ENCODE assay signal across 8 mouse cellular contexts in genomic region chr10:37138311-37138731, GRCm38 (mm10). TPM values are rescaled to one million over a fixed set of nuclear protein-coding genes. Genes with fewer than 3 reads are reported as not detected.
A peak's percentile ranks its signal among the peaks of the same experiment; 100 is the strongest.
DNase-seq lines count a peak whose midpoint lies in the region; ATAC-seq and TF ChIP-seq lines count a peak whose summit lies in the region.

No protein-coding gene starts in this region.

- no peaks in the 10 kb centered on the region for H3K9me3 ChIP-seq in megakaryocyte, embryonic 14.5 days
- no peaks in the 10 kb centered on the region for H3K9me3 ChIP-seq in kidney, embryonic 15.5 days (replicated peaks)
- H3K9me3 ChIP-seq in neural tube, embryonic 12.5 days, result no peaks in the 10 kb centered on the region

- ATAC-seq in megakaryocyte, adult 5-6 weeks (ENCODE audit: poor library complexity, severe bottlenecking), result no peak
- no peak for ATAC-seq in kidney, embryonic 15.5 days (replicated peaks; ENCODE audit: low FRiP score)
- 0 out of 2 replicates have a peak, but pooled peaks have one; percentile 4 for ATAC-seq in neural tube, embryonic 12.5 days (ENCODE audit: low FRiP score, low read depth)

- H3K9ac ChIP-seq in heart, adult 2 months (ENCODE audit: low read depth, low read length), result peak overlapping the region; percentile 77
- H3K9ac ChIP-seq in kidney, embryonic 15.5 days, result peak overlapping the region; percentile 92
- H3K9ac ChIP-seq in liver, adult 2 months (ENCODE audit: low read depth, low read length), result peak overlapping the region; percentile 78
- peak overlapping the region; percentile 100 for H3K9ac ChIP-seq in neural tube, embryonic 12.5 days

- TF ChIP-seq EP300 in heart, adult 2 months (IDR thresholded peaks at IDR 0.05; ENCODE audit: insufficient read depth, low read depth, low read length), result no peak

- under 1% methylated on average over 26 of the region's 26 CpGs for WGBS in heart, adult 2 months
- under 1% methylated on average over 26 of the region's 26 CpGs for WGBS in kidney, embryonic 15.5 days
- under 1% methylated on average over 26 of the region's 26 CpGs for WGBS in liver, adult 2 months
- under 1% methylated on average over 26 of the region's 26 CpGs for WGBS in neural tube, embryonic 12.5 days

- H3K4me1 ChIP-seq in megakaryocyte, embryonic 14.5 days, result peaks cover 48% of the 10 kb centered on the region
- peaks cover 6% of the 10 kb centered on the region for H3K4me1 ChIP-seq in heart, adult 2 months (ENCODE audit: control insufficient read depth, insufficient read depth, low read length)
- H3K4me1 ChIP-seq in kidney, embryonic 15.5 days, result peaks cover 12% of the 10 kb centered on the region
- H3K4me1 ChIP-seq in liver, adult 2 months (ENCODE audit: control insufficient read depth, insufficient read depth, low read length), result peaks cover 4% of the 10 kb centered on the region
- peaks cover 12% of the 10 kb centered on the region; the same call in 1 of the 2 replicates for H3K4me1 ChIP-seq in neural tube, embryonic 12.5 days

- H3K79me2 ChIP-seq in heart, adult 2 months (replicated peaks; ENCODE audit: control insufficient read depth, insufficient read depth, low read length), result no peaks in the 10 kb centered on the region; the same call in 1 of the 2 replicates
- H3K79me2 ChIP-seq in liver, adult 2 months (ENCODE audit: control insufficient read depth, insufficient read depth, low read length), result no peaks in the 10 kb centered on the region

- peak; percentile 72 to 78 for DNase-seq in cerebellum, postnatal 10 days
- peak; percentile 51 to 72 for DNase-seq in heart, adult 2 months
- DNase-seq in liver, adult 2 months (ENCODE audit: extremely low read depth, low read depth, low spot score), result no peak
- peak; percentile 59 for DNase-seq in thymus, postnatal 14 days

- H3K27ac ChIP-seq in heart, adult 2 months, result peak overlapping the region; percentile 98
- peak overlapping the region; percentile 99 for H3K27ac ChIP-seq in kidney, embryonic 15.5 days
- H3K27ac ChIP-seq in liver, adult 2 months (replicated peaks; ENCODE audit: insufficient read depth, low read depth, low read length), result peak overlapping the region; percentile 69
- peak overlapping the region; percentile 97 for H3K27ac ChIP-seq in neural tube, embryonic 12.5 days

- no peaks in the 10 kb centered on the region for H3K36me3 ChIP-seq in megakaryocyte, embryonic 14.5 days (replicated peaks; ENCODE audit: low read length)
- H3K36me3 ChIP-seq in heart, adult 2 months (ENCODE audit: control insufficient read depth, insufficient read depth, low read length), result peaks cover 16% of the 10 kb centered on the region
- H3K36me3 ChIP-seq in kidney, embryonic 15.5 days, result peaks cover 16% of the 10 kb centered on the region
- 0 out of 2 replicates have a peak, but pooled peaks cover 2% of the 10 kb centered on the region for H3K36me3 ChIP-seq in liver, adult 2 months (ENCODE audit: control insufficient read depth, insufficient read depth, low read length)
- H3K36me3 ChIP-seq in neural tube, embryonic 12.5 days, result peaks cover 16% of the 10 kb centered on the region

- intact Hi-C loops in heart, adult 2 months (cut with DNase I), result loop anchor here (5.0 to 10.0 kb wide), 3 partner anchors 344 to 1129 kb away; no protein-coding TSS in a partner anchor

- TF ChIP-seq POLR2A in heart, adult 2 months (IDR thresholded peaks at IDR 0.05; ENCODE audit: insufficient read depth, low read depth, low read length), result no peak
- TF ChIP-seq POLR2A in liver, adult 2 months (IDR thresholded peaks at IDR 0.05; ENCODE audit: extremely low read depth, insufficient read depth, low read length), result no peak

- peak overlapping the region; percentile 90 for H3K4me2 ChIP-seq in kidney, embryonic 15.5 days
- no peak overlapping the region for H3K4me2 ChIP-seq in neural tube, embryonic 12.5 days (replicated peaks)

- H3K27me3 ChIP-seq in megakaryocyte, embryonic 14.5 days (replicated peaks), result peaks cover 68% of the 10 kb centered on the region
- H3K27me3 ChIP-seq in heart, adult 2 months (ENCODE audit: control insufficient read depth, insufficient read depth, low read length), result no peaks in the 10 kb centered on the region
- H3K27me3 ChIP-seq in kidney, embryonic 15.5 days, result no peaks in the 10 kb centered on the region
- peaks cover 3% of the 10 kb centered on the region; the same call in 1 of the 2 replicates for H3K27me3 ChIP-seq in liver, adult 2 months (ENCODE audit: control insufficient read depth, insufficient read depth, low read length)
- H3K27me3 ChIP-seq in neural tube, embryonic 12.5 days (replicated peaks), result no peaks in the 10 kb centered on the region

- peak overlapping the region; percentile 92 for H3K4me3 ChIP-seq in megakaryocyte, embryonic 14.5 days (replicated peaks)
- peak overlapping the region; percentile 68 for H3K4me3 ChIP-seq in heart, adult 2 months
- peak overlapping the region; percentile 86 for H3K4me3 ChIP-seq in kidney, embryonic 15.5 days (replicated peaks)
- H3K4me3 ChIP-seq in liver, adult 2 months (ENCODE audit: insufficient read depth, low read depth, low read length), result peak overlapping the region; percentile 77
- H3K4me3 ChIP-seq in neural tube, embryonic 12.5 days, result peak overlapping the region; percentile 100

- no peak for TF ChIP-seq CTCF in heart, adult 2 months (IDR thresholded peaks at IDR 0.05)
- no peak for TF ChIP-seq CTCF in liver, adult 2 months (IDR thresholded peaks at IDR 0.05; ENCODE audit: low read depth, low read length)

RNA-seq across cellular contexts. Expression of gene Marcks, which starts 0.4 kb away (rescaled TPM):
- polyA plus RNA-seq in megakaryocyte, embryonic 14.5 days (2012; ENCODE audit: insufficient read depth, low replicate concordance), result 5.0 and 24.3 TPM in 2 replicates
- 25.0 and 31.1 TPM in 2 replicates for total RNA-seq in megakaryocyte, adult 5-6 weeks (2015)
- 24.1 and 33.8 TPM in 2 replicates for total RNA-seq in megakaryocyte, adult 5-6 weeks (2017)
- 10 to 100 TPM; 26.3 to 32.7 TPM for total RNA-seq in heart, adult 2 months (2021)
- 9.7 and 15.8 TPM in 2 replicates for polyA plus RNA-seq in heart, adult 2 months (2012; rRNA removed)
- 102 and 104 TPM in 2 replicates for polyA plus RNA-seq in kidney, embryonic 15.5 days (2015; fragmentation: Nextera tagmentation; extraction: Ambion mirVana)
- total RNA-seq in liver, adult 2 months (2014; rRNA removed), result 8.9 and 10.2 TPM in 2 replicates
- 3.4 and 4.6 TPM in 2 replicates for polyA plus RNA-seq in liver, adult 2 months (2012; rRNA removed)
- 302 and 309 TPM in 2 replicates for polyA plus RNA-seq in neural tube, embryonic 12.5 days (2016; fragmentation: Nextera tagmentation; extraction: Ambion mirVana)
